Mouse (Mus musculus) embryonic facial prominence, embryonic 13.5 days (tissue): ENCODE results near the gene Cxcr5. TPM values are rescaled to one million over a fixed set of nuclear protein-coding genes. Genes with fewer than 3 reads are reported as not detected.

Source experiments
- ATAC-seq: fragments of 200-750 bp; cut with Nextera tagmentation; 2 replicates; pipeline ENCODE4 v1.8.0; 2017; ENCODE audit warnings: low read depth; ENCODE audit not compliant: insufficient number of reproducible peaks, insufficient read depth, low FRiP score, low TSS enrichment
- H3K27ac ChIP-seq: fragments of 300-500 bp; sonication (generic); 2 replicates; pipeline ENCODE4 v1.5.1; 2015; ENCODE audit warnings: moderate library complexity, mild to moderate bottlenecking, inconsistent platforms
- H3K27me3 ChIP-seq: fragments of 300-500 bp; sonication (generic); 2 replicates; pipeline ENCODE4 v1.6.1; 2015; ENCODE audit warnings: mild to moderate bottlenecking, inconsistent platforms
- H3K36me3 ChIP-seq: fragments of 300-500 bp; sonication (generic); 2 replicates; pipeline ENCODE4 v1.6.1; 2015; ENCODE audit warnings: mild to moderate bottlenecking, inconsistent platforms
- H3K4me1 ChIP-seq: fragments of 300-500 bp; sonication (generic); 2 replicates; pipeline ENCODE4 v1.6.1; 2015; ENCODE audit warnings: inconsistent platforms
- H3K4me2 ChIP-seq: fragments of 300-500 bp; sonication (generic); 2 replicates; pipeline ENCODE4 v1.6.1; 2015; ENCODE audit warnings: moderate library complexity, mild to moderate bottlenecking, inconsistent platforms
- H3K4me3 ChIP-seq: fragments of 300-500 bp; sonication (generic); 2 replicates; pipeline ENCODE4 v1.5.1; 2015; ENCODE audit warnings: mild to moderate bottlenecking, inconsistent platforms
- H3K9ac ChIP-seq: fragments of 300-500 bp; sonication (generic); 2 replicates; pipeline ENCODE4 v1.6.1; 2015; ENCODE audit warnings: mild to moderate bottlenecking, inconsistent platforms
- H3K9me3 ChIP-seq: fragments of 300-500 bp; sonication (generic); 2 replicates; pipeline ENCODE4 v1.6.1; 2016; ENCODE audit warnings: inconsistent platforms
- WGBS: fragments of 180-500 bp; shearing (Covaris S2); methylation state at CpG from one replicate; pipeline ENCODE4 v1.1.7; 2015; ENCODE audit warnings: mixed read lengths; 5-methylcytosine and 5-hydroxymethylcytosine counted together
- polyA plus RNA-seq: library from polyadenylated mRNA; unstranded; fragments of >200 nt; fragmentation: Nextera tagmentation; extraction: Ambion mirVana; gene quantifications from 2 replicates; pipeline ENCODE4 v1.2.1, GENCODE M21; 2015

The Cxcr5 gene
- 0.10 TPM in 1 of 2 replicates, not detected in the other for polyA plus RNA-seq

- no peak within 1 kb of the TSS for H3K4me3 ChIP-seq
- WGBS: 72% methylated on average over 4 of the region's 4 CpGs
- no peak for ATAC-seq
These were observed at the start of gene Cxcr5 for GRCm38 (mm10) chr9:44561597-44561996. TSS of gene Cxcr5 (minus strand) at chr9:44561877.

GRCm38 (mm10) chr9:44610371-44610770 lies 48.7 kb upstream of the Cxcr5 start:
- H3K27ac ChIP-seq: no peak overlapping the region
- H3K27me3 ChIP-seq: no peaks in the 10 kb centered on the region
- no peak overlapping the region for H3K4me2 ChIP-seq
- 97% methylated on average over 25 of the region's 25 CpGs for WGBS
- peaks cover 30% of the 10 kb centered on the region for H3K4me1 ChIP-seq
- no peak overlapping the region for H3K9ac ChIP-seq
- no peak for ATAC-seq
- no peaks in the 10 kb centered on the region for H3K9me3 ChIP-seq
- peaks cover 79% of the 10 kb centered on the region for H3K36me3 ChIP-seq
- H3K4me3 ChIP-seq: no peak overlapping the region

More at GRCm38 (mm10) chr9:44561597-44561996, at the start of gene Cxcr5:
- Histone ChIP-seq H3K4me1 (no peaks in the 10 kb centered on the region; the same call in 1 of the 2 replicates), H3K4me2 (no peak within 1 kb of the TSS), H3K9me3 (no peaks in the 10 kb centered on the region), H3K9ac (no peak within 1 kb of the TSS), H3K27me3 (no peaks in the 10 kb centered on the region), H3K27ac (no peak within 1 kb of the TSS), H3K36me3 (no peaks in the 10 kb centered on the region)

- Histone ChIP-seq H3K27me3 (no peaks in the 10 kb centered on the region), H3K9ac (peak overlapping the region; percentile 54), H3K4me3 (peak overlapping the region; percentile 98), H3K4me1 (peaks cover 34% of the 10 kb centered on the region), H3K4me2 (peak overlapping the region; percentile 82), H3K9me3 (no peaks in the 10 kb centered on the region), H3K27ac (no peak overlapping the region), H3K36me3 (peaks cover 49% of the 10 kb centered on the region)
- WGBS: 61% methylated on average over 4 of the region's 4 CpGs
- ATAC-seq: no peak
These were observed 45.6 kb upstream of the Cxcr5 start for GRCm38 (mm10) chr9:44607306-44607705.

GRCm38 (mm10) chr9:44606646-44607045 lies 45.0 kb upstream of the Cxcr5 start:
- WGBS: 56% methylated on average over 4 of the region's 4 CpGs
- Histone ChIP-seq H3K9me3 (no peaks in the 10 kb centered on the region), H3K27ac (no peak overlapping the region), H3K4me3 (peak overlapping the region; percentile 98), H3K27me3 (no peaks in the 10 kb centered on the region), H3K36me3 (peaks cover 44% of the 10 kb centered on the region), H3K4me2 (peak overlapping the region; percentile 82), H3K4me1 (peaks cover 32% of the 10 kb centered on the region), H3K9ac (0 out of 2 replicates have a peak overlapping the region, but pooled peaks have one; percentile 54)
- no peak for ATAC-seq

GRCm38 (mm10) chr9:44605616-44606165 lies 44.0 kb upstream of the Cxcr5 start:
- ATAC-seq: no peak
- Histone ChIP-seq H3K4me3 (peak overlapping the region; percentile 98), H3K9me3 (no peaks in the 10 kb centered on the region), H3K4me2 (peak overlapping the region; percentile 82), H3K36me3 (peaks cover 36% of the 10 kb centered on the region), H3K4me1 (peaks cover 31% of the 10 kb centered on the region), H3K9ac (peak overlapping the region; percentile 100), H3K27ac (peak overlapping the region; percentile 100), H3K27me3 (no peaks in the 10 kb centered on the region)
- under 1% methylated on average over 13 of the region's 13 CpGs for WGBS

- Histone ChIP-seq H3K27me3 (no peaks in the 10 kb centered on the region), H3K36me3 (peaks cover 29% of the 10 kb centered on the region), H3K9ac (peak within 1 kb of the TSS; percentile 100), H3K27ac (peak within 1 kb of the TSS; percentile 100), H3K4me2 (peak within 1 kb of the TSS; percentile 82), H3K4me3 (peak within 1 kb of the TSS; percentile 98), H3K4me1 (peaks cover 29% of the 10 kb centered on the region), H3K9me3 (no peaks in the 10 kb centered on the region)
- ATAC-seq: peak; percentile 45
- 1% methylated on average over 70 of the region's 80 CpGs for WGBS
These were observed 43.3 kb upstream of the Cxcr5 start, which contains the start of gene Ddx6 for GRCm38 (mm10) chr9:44604779-44605615. TSS of gene Ddx6 (plus strand) at chr9:44604892.

- WGBS: under 1% methylated on average over 35 of the region's 65 CpGs
- Histone ChIP-seq H3K27ac (peak overlapping the region; percentile 100), H3K4me1 (peaks cover 32% of the 10 kb centered on the region), H3K9ac (peak overlapping the region; percentile 100), H3K4me3 (peak overlapping the region; percentile 98), H3K4me2 (peak overlapping the region; percentile 82), H3K36me3 (peaks cover 24% of the 10 kb centered on the region), H3K27me3 (peaks cover under 1% of the 10 kb centered on the region; the same call in 1 of the 2 replicates), H3K9me3 (no peaks in the 10 kb centered on the region)
- ATAC-seq: peak; percentile 57; the same call in 1 of the 2 replicates
These were observed 42.7 kb upstream of the Cxcr5 start for GRCm38 (mm10) chr9:44604290-44604778.

GRCm38 (mm10) chr9:44603454-44604289 lies 42.0 kb upstream of the Cxcr5 start:
- H3K4me1 ChIP-seq: peaks cover 35% of the 10 kb centered on the region
- peaks cover 6% of the 10 kb centered on the region; the same call in 1 of the 2 replicates for H3K27me3 ChIP-seq
- H3K4me3 ChIP-seq: peak overlapping the region; percentile 98
- H3K27ac ChIP-seq: peak overlapping the region; percentile 100
- ATAC-seq: peak; percentile 78
- no peaks in the 10 kb centered on the region for H3K9me3 ChIP-seq
- H3K36me3 ChIP-seq: peaks cover 18% of the 10 kb centered on the region
- under 1% methylated on average over 38 of the region's 38 CpGs for WGBS
- H3K4me2 ChIP-seq: peak overlapping the region; percentile 82
- H3K9ac ChIP-seq: peak overlapping the region; percentile 100

GRCm38 (mm10) chr9:44602766-44603165 lies 41.1 kb upstream of the Cxcr5 start:
- no peak for ATAC-seq
- peaks cover 6% of the 10 kb centered on the region for H3K27me3 ChIP-seq
- H3K4me2 ChIP-seq: peak overlapping the region; percentile 82
- H3K36me3 ChIP-seq: peaks cover 9% of the 10 kb centered on the region
- H3K4me3 ChIP-seq: peak overlapping the region; percentile 98
- H3K9ac ChIP-seq: peak overlapping the region; percentile 63
- WGBS: 65% methylated on average over 6 of the region's 6 CpGs
- no peaks in the 10 kb centered on the region for H3K9me3 ChIP-seq
- peaks cover 32% of the 10 kb centered on the region for H3K4me1 ChIP-seq
- peak overlapping the region; percentile 100 for H3K27ac ChIP-seq

GRCm38 (mm10) chr9:44600801-44601200 lies 39.1 kb upstream of the Cxcr5 start:
- Histone ChIP-seq H3K36me3 (no peaks in the 10 kb centered on the region), H3K4me3 (no peak overlapping the region), H3K27me3 (peaks cover 6% of the 10 kb centered on the region), H3K9me3 (no peaks in the 10 kb centered on the region), H3K27ac (no peak overlapping the region), H3K4me2 (no peak overlapping the region), H3K9ac (no peak overlapping the region), H3K4me1 (peaks cover 22% of the 10 kb centered on the region)
- WGBS: 80% methylated on average over 6 of the region's 6 CpGs
- no peak for ATAC-seq

GRCm38 (mm10) chr9:44599616-44600015 lies 37.9 kb upstream of the Cxcr5 start:
- no peak overlapping the region for H3K27ac ChIP-seq

More at GRCm38 (mm10) chr9:44599616-44600015, 37.9 kb upstream of the Cxcr5 start:
- Histone ChIP-seq H3K9me3 (no peaks in the 10 kb centered on the region), H3K4me1 (peaks cover 22% of the 10 kb centered on the region), H3K27me3 (peaks cover 6% of the 10 kb centered on the region), H3K4me2 (peak overlapping the region; percentile 58), H3K4me3 (no peak overlapping the region), H3K36me3 (no peaks in the 10 kb centered on the region), H3K9ac (peak overlapping the region; percentile 47; the same call in 1 of the 2 replicates)
- WGBS: 24% methylated on average over 4 of the region's 6 CpGs
- no peak for ATAC-seq
